Mouse (Mus musculus): ENCODE data around the gene Itln1. TPM values are rescaled to one million over a fixed set of nuclear protein-coding genes. Genes with fewer than 3 reads are reported as not detected.

Gene Itln1
- polyA plus RNA-seq, 1 experiment: not detected

DNA sequence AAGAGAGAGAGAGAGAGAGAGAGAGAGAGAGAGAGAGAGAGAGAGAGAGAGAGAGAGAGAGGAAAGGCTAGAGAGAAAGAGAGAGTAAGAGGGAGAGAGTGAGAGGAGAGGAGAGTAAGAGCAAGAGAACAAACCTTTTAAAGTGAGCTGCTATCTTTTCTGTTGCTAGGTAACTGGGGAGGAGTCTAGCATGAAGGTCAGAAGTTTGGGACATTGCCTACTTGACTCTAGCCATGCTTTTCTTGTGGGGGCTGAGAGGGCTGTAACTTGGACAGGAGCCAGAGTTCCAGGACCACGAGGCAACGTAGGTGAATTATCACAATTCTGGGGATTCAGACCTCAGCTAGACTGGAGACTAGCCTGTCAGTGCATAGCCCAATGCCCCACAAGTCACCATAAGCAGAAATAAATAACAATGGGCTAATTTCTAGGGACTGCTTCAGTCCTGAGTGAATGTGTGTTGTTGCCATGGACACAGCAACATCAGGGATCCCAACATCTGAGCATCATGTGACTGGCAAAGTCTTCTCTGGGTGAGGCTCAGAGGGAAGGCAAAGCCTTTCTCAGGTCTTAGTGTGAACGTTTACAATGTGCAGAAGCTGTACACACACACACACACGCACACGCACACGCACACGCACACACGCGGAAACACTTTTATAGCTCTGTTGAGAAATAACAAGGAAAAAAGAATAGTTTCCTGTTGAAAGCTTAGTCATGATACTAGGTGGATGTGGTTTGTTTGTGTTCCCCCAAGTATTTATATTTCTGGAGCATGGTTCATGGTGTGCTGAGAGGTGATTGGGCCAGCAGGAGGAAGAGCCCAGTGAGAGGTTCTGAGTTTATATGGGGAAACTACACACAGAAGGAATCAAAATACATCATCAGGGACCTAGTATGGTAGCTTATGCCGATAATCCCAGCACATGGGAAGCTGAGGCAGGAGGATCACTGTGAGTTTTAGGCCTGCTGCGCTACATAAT lies 18.6 kb upstream of the Itln1 start:
- H3K4me2 ChIP-seq (ENCODE audit: low read depth): no peak overlapping the region
- H3K36me3 ChIP-seq (ENCODE audit: control insufficient read depth, insufficient read depth): no peaks in the 10 kb centered on the region
- H3K79me2 ChIP-seq (ENCODE audit: control insufficient read depth, insufficient read depth): no peaks in the 10 kb centered on the region
- no peak overlapping the region for H3ac ChIP-seq (ENCODE audit: control insufficient read depth, insufficient read length)
- no peaks in the 10 kb centered on the region for H3K27me3 ChIP-seq (ENCODE audit: control insufficient read depth, insufficient read depth, insufficient read length)
- TF ChIP-seq SRF (IDR thresholded peaks at IDR 0.05; ENCODE audit: control insufficient read depth, insufficient read length, low read depth): no peak
- no peak for TF ChIP-seq E2F4 (IDR thresholded peaks at IDR 0.05; ENCODE audit: insufficient read depth)
- TF ChIP-seq MYOG (IDR thresholded peaks at IDR 0.05; ENCODE audit: control insufficient read depth in 1 of 3, insufficient read depth in 1 of 3, insufficient read length in 2 of 3, low read depth in 2 of 3): no peak
- TF ChIP-seq POLR2A (IDR thresholded peaks at IDR 0.05; ENCODE audit: insufficient read length, low read depth): no peak
- no peak for TF ChIP-seq MYOD1 (IDR thresholded peaks at IDR 0.05; ENCODE audit: control insufficient read depth in 1 of 3, insufficient read length in 2 of 3, low read depth in 2 of 3)
- TF ChIP-seq TCF3 (IDR thresholded peaks at IDR 0.05; ENCODE audit: insufficient read length, low read depth): no peak
- no peak for TF ChIP-seq POLR2AphosphoS2 (IDR thresholded peaks at IDR 0.05; ENCODE audit: insufficient read length, low read depth)
- TF ChIP-seq CEBPB (IDR thresholded peaks at IDR 0.05; ENCODE audit: insufficient read depth, poor library complexity, severe bottlenecking): no peak
- no peak for TF ChIP-seq TCF12 (IDR thresholded peaks at IDR 0.05; ENCODE audit: insufficient read depth, poor library complexity, severe bottlenecking)
- TF ChIP-seq MAX (IDR thresholded peaks at IDR 0.05; ENCODE audit: low read depth): no peak
- no peak overlapping the region for H3K4me3 ChIP-seq

DNA sequence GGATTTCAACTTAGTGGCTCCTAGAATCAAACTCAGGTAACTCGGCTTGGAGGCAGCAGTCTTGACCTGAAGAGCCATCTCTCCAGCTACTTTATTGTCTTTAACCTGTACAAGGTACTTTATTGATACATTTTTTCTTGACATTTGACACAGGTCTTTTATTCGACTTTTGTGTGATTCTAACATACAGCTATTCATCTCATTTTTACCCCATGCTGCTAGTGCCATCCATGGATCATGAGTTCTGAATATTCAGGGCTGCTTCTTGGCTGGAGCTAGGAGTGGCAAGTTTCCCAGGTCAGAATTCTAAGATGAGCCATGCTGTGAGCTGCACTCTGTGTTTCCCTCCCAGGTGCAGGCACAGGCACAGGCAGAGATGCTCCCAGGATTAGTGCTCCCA lies 17.1 kb upstream of the Itln1 start:
- no peak overlapping the region for H3K4me2 ChIP-seq (ENCODE audit: low read depth)
- no peaks in the 10 kb centered on the region for H3K79me2 ChIP-seq (ENCODE audit: control insufficient read depth, insufficient read depth)
- no peak overlapping the region for H3ac ChIP-seq (ENCODE audit: control insufficient read depth, insufficient read length)
- H3K36me3 ChIP-seq (ENCODE audit: control insufficient read depth, insufficient read depth): no peaks in the 10 kb centered on the region
- H3K4me3 ChIP-seq: no peak overlapping the region
- no peak for TF ChIP-seq TCF3 (IDR thresholded peaks at IDR 0.05; ENCODE audit: insufficient read length, low read depth)
- TF ChIP-seq SRF (IDR thresholded peaks at IDR 0.05; ENCODE audit: control insufficient read depth, insufficient read length, low read depth): no peak
- TF ChIP-seq MYOG (IDR thresholded peaks at IDR 0.05; ENCODE audit: control insufficient read depth in 1 of 3, insufficient read depth in 1 of 3, insufficient read length in 2 of 3, low read depth in 2 of 3): no peak
- TF ChIP-seq POLR2AphosphoS2 (IDR thresholded peaks at IDR 0.05; ENCODE audit: insufficient read length, low read depth): no peak
- no peak for TF ChIP-seq E2F4 (IDR thresholded peaks at IDR 0.05; ENCODE audit: insufficient read depth)
- no peak for TF ChIP-seq POLR2A (IDR thresholded peaks at IDR 0.05; ENCODE audit: insufficient read length, low read depth)
- no peak for TF ChIP-seq MYOD1 (IDR thresholded peaks at IDR 0.05; ENCODE audit: control insufficient read depth in 1 of 3, insufficient read length in 2 of 3, low read depth in 2 of 3)
- TF ChIP-seq USF1 (IDR thresholded peaks at IDR 0.05; ENCODE audit: low read depth): no peak
- no peak for TF ChIP-seq CEBPB (IDR thresholded peaks at IDR 0.05; ENCODE audit: insufficient read depth, poor library complexity, severe bottlenecking)
- no peak for TF ChIP-seq REST (IDR thresholded peaks at IDR 0.05; ENCODE audit: insufficient read depth, insufficient read length)
- TF ChIP-seq TCF12 (IDR thresholded peaks at IDR 0.05; ENCODE audit: insufficient read depth, poor library complexity, severe bottlenecking): no peak
- TF ChIP-seq MAX (IDR thresholded peaks at IDR 0.05; ENCODE audit: low read depth): no peak
- no peaks in the 10 kb centered on the region for H3K27me3 ChIP-seq (ENCODE audit: control insufficient read depth, insufficient read depth, insufficient read length)

DNA sequence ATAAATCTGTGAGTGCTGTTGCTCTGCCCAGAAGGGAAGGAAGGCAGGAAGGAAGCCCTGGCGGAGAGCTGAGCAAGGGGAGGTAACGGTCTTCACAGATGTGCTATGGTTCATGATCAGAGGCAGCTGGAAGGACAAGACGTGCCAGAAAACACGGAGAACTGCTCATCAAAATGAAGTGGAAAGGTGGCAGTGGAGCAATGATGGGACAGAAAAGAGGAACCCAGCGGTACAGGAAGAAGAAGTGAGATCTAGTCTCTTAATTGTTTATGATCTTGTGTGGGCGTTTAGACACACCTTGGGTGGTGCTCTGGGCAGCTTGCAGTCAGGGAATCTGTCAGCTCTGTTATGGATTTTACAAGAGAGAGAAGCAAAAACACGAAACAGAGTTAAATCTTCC lies 16.2 kb upstream of the Itln1 start:
- Histone ChIP-seq H3K4me3 (no peak overlapping the region), H3K4me2 (ENCODE audit: low read depth) (no peak overlapping the region), H3K27me3 (ENCODE audit: control insufficient read depth, insufficient read depth, insufficient read length) (no peaks in the 10 kb centered on the region), H3ac (ENCODE audit: control insufficient read depth, insufficient read length) (no peak overlapping the region), H3K36me3 (ENCODE audit: control insufficient read depth, insufficient read depth) (no peaks in the 10 kb centered on the region), H3K79me2 (ENCODE audit: control insufficient read depth, insufficient read depth) (no peaks in the 10 kb centered on the region)
- no peak for TF ChIP-seq CEBPB (IDR thresholded peaks at IDR 0.05; ENCODE audit: insufficient read depth, poor library complexity, severe bottlenecking)
- TF ChIP-seq MAX (IDR thresholded peaks at IDR 0.05; ENCODE audit: low read depth): no peak
- TF ChIP-seq POLR2AphosphoS2 (IDR thresholded peaks at IDR 0.05; ENCODE audit: insufficient read length, low read depth): no peak
- TF ChIP-seq TCF12 (IDR thresholded peaks at IDR 0.05; ENCODE audit: insufficient read depth, poor library complexity, severe bottlenecking): no peak
- TF ChIP-seq TCF3 (IDR thresholded peaks at IDR 0.05; ENCODE audit: insufficient read length, low read depth): no peak
- no peak for TF ChIP-seq REST (IDR thresholded peaks at IDR 0.05; ENCODE audit: insufficient read depth, insufficient read length)

DNA sequence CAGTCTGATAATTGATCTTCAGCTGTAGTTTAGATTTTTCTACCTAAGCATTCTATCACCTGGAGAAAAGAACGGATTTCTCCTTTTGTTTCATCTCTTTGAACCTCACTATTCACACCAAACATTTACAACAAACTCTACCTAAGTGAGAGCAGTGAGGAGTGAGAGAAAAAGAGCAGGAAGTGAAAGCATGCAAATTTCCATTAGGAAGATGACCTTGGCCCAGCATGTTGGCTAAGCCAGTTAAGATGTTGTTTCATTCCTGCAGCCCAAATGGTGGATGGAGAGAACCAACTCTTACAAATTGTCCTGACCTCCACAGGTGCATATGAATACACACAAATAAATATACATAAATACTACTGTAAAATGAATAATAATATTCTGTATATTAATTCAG lies 5.6 kb upstream of the Itln1 start:
- Histone ChIP-seq H3ac (ENCODE audit: control insufficient read depth, insufficient read length) (no peak overlapping the region), H3K4me3 (no peak overlapping the region), H3K27me3 (ENCODE audit: control insufficient read depth, insufficient read depth, insufficient read length) (no peaks in the 10 kb centered on the region), H3K4me2 (ENCODE audit: low read depth) (no peak overlapping the region), H3K36me3 (ENCODE audit: control insufficient read depth, insufficient read depth) (no peaks in the 10 kb centered on the region), H3K79me2 (ENCODE audit: control insufficient read depth, insufficient read depth) (no peaks in the 10 kb centered on the region)
- TF ChIP-seq MYOG (IDR thresholded peaks at IDR 0.05; ENCODE audit: control insufficient read depth in 1 of 3, insufficient read depth in 1 of 3, insufficient read length in 2 of 3, low read depth in 2 of 3) (no peak), TCF3 (IDR thresholded peaks at IDR 0.05; ENCODE audit: insufficient read length, low read depth) (no peak), POLR2A (IDR thresholded peaks at IDR 0.05; ENCODE audit: insufficient read length, low read depth) (no peak), MAX (IDR thresholded peaks at IDR 0.05; ENCODE audit: low read depth) (no peak), POLR2AphosphoS2 (IDR thresholded peaks at IDR 0.05; ENCODE audit: insufficient read length, low read depth) (no peak), TCF12 (IDR thresholded peaks at IDR 0.05; ENCODE audit: insufficient read depth, poor library complexity, severe bottlenecking) (no peak), USF1 (IDR thresholded peaks at IDR 0.05; ENCODE audit: low read depth) (no peak), REST (IDR thresholded peaks at IDR 0.05; ENCODE audit: insufficient read depth, insufficient read length) (no peak), CEBPB (IDR thresholded peaks at IDR 0.05; ENCODE audit: insufficient read depth, poor library complexity, severe bottlenecking) (no peak), MYOD1 (IDR thresholded peaks at IDR 0.05; ENCODE audit: control insufficient read depth in 1 of 3, insufficient read length in 2 of 3, low read depth in 2 of 3) (no peak), E2F4 (IDR thresholded peaks at IDR 0.05; ENCODE audit: insufficient read depth) (no peak), SRF (IDR thresholded peaks at IDR 0.05; ENCODE audit: control insufficient read depth, insufficient read length, low read depth) (no peak)

All from myocyte (in vitro differentiated cells).